Mouse (Mus musculus) liver, embryonic 14.5 days (tissue): ENCODE data around the gene Brca2. TPM values are rescaled to one million over a fixed set of nuclear protein-coding genes. Genes with fewer than 3 reads are reported as not detected.

Experiments
- ATAC-seq: fragments of 200-750 bp; cut with Nextera tagmentation; 2 replicates; pipeline ENCODE4 v1.8.0; 2017; ENCODE audit warnings: moderate number of reproducible peaks, mild to moderate bottlenecking, moderate library complexity; ENCODE audit not compliant: insufficient read depth
- DNase-seq, 3 experiments: peaks; one replicate each; pipeline ENCODE4 v3.0.0-alpha.2; 2012 to 2013; ENCODE audit warnings: low read depth in 3 of 3, low spot score in 3 of 3
- H3K27ac ChIP-seq: fragments of 300-500 bp; sonication (generic); 2 replicates; pipeline ENCODE4 v1.5.1; 2014; ENCODE audit warnings: moderate library complexity, mild to moderate bottlenecking, control low read depth, inconsistent platforms
- H3K27me3 ChIP-seq: fragments of 300-500 bp; sonication (generic); 2 replicates; pipeline ENCODE4 v1.6.1; 2014; ENCODE audit warnings: mild to moderate bottlenecking, low read length, moderate library complexity; ENCODE audit not compliant: control insufficient read depth, insufficient read depth
- H3K36me3 ChIP-seq: fragments of 300-500 bp; sonication (generic); replicated peaks from 2 replicates; pipeline ENCODE4 v1.6.1; 2014; ENCODE audit warnings: low read depth; ENCODE audit not compliant: control insufficient read depth, insufficient read depth
- H3K4me1 ChIP-seq, 2 experiments: fragments of 200-500 bp in 1 of 2; fragments of 300-500 bp in 1 of 2; sonication (generic) in 1 of 2; replicated peaks; 2 replicates each; pipeline ENCODE4 v1.6.1; 2012 to 2014; ENCODE audit warnings: antibody characterized with exemption in 1 of 2, inconsistent platforms in 1 of 2, low read length in 1 of 2; ENCODE audit not compliant: control insufficient read depth in 2 of 2, insufficient read depth in 2 of 2
- H3K4me2 ChIP-seq: fragments of 300-500 bp; sonication (generic); 2 replicates; pipeline ENCODE4 v1.6.1; 2014; ENCODE audit warnings: low read depth, mild to moderate bottlenecking, control low read depth, moderate library complexity
- H3K4me3 ChIP-seq, 2 experiments: fragments of 200-500 bp in 1 of 2; fragments of 300-500 bp in 1 of 2; sonication (generic) in 1 of 2; 2 replicates each; pipeline ENCODE4 v1.5.1; 2012 to 2014; ENCODE audit warnings: low read depth in 2 of 2, low read length in 2 of 2, mild to moderate bottlenecking in 2 of 2, control low read depth in 1 of 2, inconsistent platforms in 1 of 2, moderate library complexity in 1 of 2; ENCODE audit not compliant: insufficient read depth in 1 of 2
- H3K9ac ChIP-seq: fragments of 300-500 bp; sonication (generic); replicated peaks from 2 replicates; pipeline ENCODE4 v1.6.1; 2014; ENCODE audit warnings: mild to moderate bottlenecking, control low read depth, moderate library complexity
- H3K9me3 ChIP-seq: fragments of 300-500 bp; sonication (generic); 2 replicates; pipeline ENCODE4 v1.6.1; 2016; ENCODE audit warnings: low read length, mixed read lengths; ENCODE audit not compliant: control insufficient read depth
- CTCF ChIP-seq: IDR thresholded peaks from 2 replicates; pipeline ENCODE4 v1.5.1; 2016; ENCODE audit warnings: antibody characterized with exemption, low read depth, control low read depth
- EP300 ChIP-seq: IDR thresholded peaks from 2 replicates; pipeline ENCODE4 v1.6.1; 2016; ENCODE audit warnings: antibody characterized with exemption, low read depth
- WGBS: fragments of 180-500 bp; shearing (Covaris S2); extraction: QIAGEN DNeasy Blood & Tissue Kit; methylation state at CpG from one replicate; pipeline ENCODE4 v1.1.7; 2014; ENCODE audit not compliant: insufficient replicate concordance; 5-methylcytosine and 5-hydroxymethylcytosine counted together
- polyA plus RNA-seq, 2 experiments: library from polyadenylated mRNA; depleted of rRNA in 1 of 2; stranded (reverse) in 1 of 2; unstranded in 1 of 2; fragments of >200 nt; fragmentation: Nextera tagmentation in 1 of 2; extraction: Ambion mirVana in 1 of 2; gene quantifications; 2 replicates each; pipeline versions ENCODE4 v1.2.1 to v1.2.3; 2012 to 2014

Gene Brca2
- polyA plus RNA-seq, 2 experiments: 13.0 to 17.3 TPM

GRCm38 (mm10) chr5:150600554-150601440, 78.4 kb downstream of the Brca2 start:
- DNase-seq (no peak), ATAC-seq (no peak)
- Histone ChIP-seq H3K4me3 (no peak overlapping the region), H3K27me3 (no peaks in the 10 kb centered on the region), H3K4me1 (peaks cover 5 to 14% of the 10 kb centered on the region in 2 experiments; a peak in 3 of 4 replicates), H3K9ac (no peak overlapping the region), H3K27ac (no peak overlapping the region), H3K4me2 (no peak overlapping the region), H3K9me3 (no peaks in the 10 kb centered on the region), H3K36me3 (no peaks in the 10 kb centered on the region)
- WGBS: 62% methylated on average over 20 of the region's 20 CpGs
- TF ChIP-seq CTCF (no peak), EP300 (no peak)

GRCm38 (mm10) chr5:150601441-150602230, 79.2 kb downstream of the Brca2 start:
- Histone ChIP-seq H3K9me3 (no peaks in the 10 kb centered on the region), H3K4me2 (no peak overlapping the region), H3K27ac (no peak overlapping the region), H3K27me3 (no peaks in the 10 kb centered on the region), H3K36me3 (no peaks in the 10 kb centered on the region), H3K4me3 (no peak overlapping the region), H3K9ac (no peak overlapping the region), H3K4me1 (peaks cover 5 to 14% of the 10 kb centered on the region in 2 experiments; a peak in 3 of 4 replicates)
- 75% methylated on average over 14 of the region's 14 CpGs for WGBS
- DNase-seq (no peak), ATAC-seq (no peak)
- no peak for TF ChIP-seq EP300
- TF ChIP-seq CTCF: no peak

- Histone ChIP-seq H3K9ac (no peak overlapping the region), H3K27me3 (no peaks in the 10 kb centered on the region), H3K4me2 (no peak overlapping the region), H3K9me3 (no peaks in the 10 kb centered on the region), H3K4me1 (no peaks in the 10 kb centered on the region), H3K4me3 (no peak overlapping the region), H3K27ac (no peak overlapping the region), H3K36me3 (no peaks in the 10 kb centered on the region)
- DNase-seq: no peak
- WGBS: 86% methylated on average over 6 of the region's 6 CpGs
- ATAC-seq: no peak
- TF ChIP-seq CTCF (no peak), EP300 (no peak)
Observed at GRCm38 (mm10) chr5:150606131-150606530, 83.7 kb downstream of the Brca2 start.

DNA sequence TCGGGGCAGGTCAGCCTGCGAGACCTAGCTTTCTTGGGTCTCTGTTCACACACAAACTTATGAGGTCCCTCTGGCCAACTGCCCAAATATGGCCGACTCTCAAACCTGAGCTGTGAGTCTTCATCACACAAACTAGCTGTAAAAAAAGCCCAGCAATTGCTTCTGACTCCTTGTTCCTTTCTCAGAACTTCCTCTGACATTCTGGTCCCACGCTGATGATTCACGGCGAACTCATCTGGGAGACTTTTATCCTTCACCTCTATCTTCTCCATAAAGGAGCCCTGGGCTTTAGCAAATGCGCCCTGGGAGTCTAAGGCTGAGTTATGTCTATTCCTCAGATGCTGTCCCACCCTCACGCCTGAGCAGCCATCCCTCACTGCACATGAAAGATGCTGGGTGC, 85.2 kb downstream of the Brca2 start:
- no peak for ATAC-seq

DNA sequence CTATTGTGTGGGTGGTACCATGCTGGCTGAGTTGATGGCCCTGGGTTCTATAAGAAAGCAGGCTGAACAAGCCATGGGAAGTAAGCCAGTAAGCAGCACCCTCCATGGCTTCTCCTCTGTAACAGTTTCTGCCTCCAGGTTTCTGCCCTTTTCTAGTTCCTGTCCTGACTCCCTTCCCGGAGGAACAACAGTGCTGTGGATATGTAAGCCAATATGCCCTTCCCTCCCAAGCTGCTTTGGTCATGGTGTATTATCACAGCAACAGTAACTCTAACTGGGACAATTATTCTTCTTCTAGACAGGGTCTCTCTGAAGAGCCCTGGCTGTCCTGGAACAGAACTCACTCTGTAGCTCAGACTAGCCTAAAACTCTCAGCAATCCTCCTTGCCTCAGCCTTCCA, 88.7 kb downstream of the Brca2 start:
- no peak overlapping the region for H3K4me2 ChIP-seq
- H3K4me3 ChIP-seq: no peak overlapping the region
- H3K27me3 ChIP-seq: no peaks in the 10 kb centered on the region
- H3K36me3 ChIP-seq: no peaks in the 10 kb centered on the region
- no peaks in the 10 kb centered on the region for H3K4me1 ChIP-seq
- H3K9me3 ChIP-seq: no peaks in the 10 kb centered on the region
- H3K27ac ChIP-seq: no peak overlapping the region
- no peak for DNase-seq
- H3K9ac ChIP-seq: no peak overlapping the region
- no peak for ATAC-seq
- 54% methylated on average over 1 of the region's 1 CpGs for WGBS
- no peak for TF ChIP-seq EP300
- TF ChIP-seq CTCF: no peak

More for the DNA sequence above, 85.2 kb downstream of the Brca2 start:
- no peaks in the 10 kb centered on the region for H3K4me1 ChIP-seq
- H3K36me3 ChIP-seq: no peaks in the 10 kb centered on the region
- TF ChIP-seq CTCF (no peak), EP300 (no peak)
- H3K27me3 ChIP-seq: no peaks in the 10 kb centered on the region
- no peak overlapping the region for H3K4me2 ChIP-seq
- 79% methylated on average over 8 of the region's 8 CpGs for WGBS
- H3K9ac ChIP-seq: no peak overlapping the region
- H3K27ac ChIP-seq: no peak overlapping the region
- no peak overlapping the region for H3K4me3 ChIP-seq
- no peak for DNase-seq
- H3K9me3 ChIP-seq: no peaks in the 10 kb centered on the region
